Mouse (Mus musculus): ENCODE measurements around the gene Sh2b3. TPM values are rescaled to one million over a fixed set of nuclear protein-coding genes. Genes with fewer than 3 reads are reported as not detected.
"Not testable (repeated sequence)": the region's sequence is repeated elsewhere in the genome, so short reads cannot be mapped to it uniquely, and the experiment has no call there.

The Sh2b3 gene
- polyA plus RNA-seq, 1 experiment from 2014 or later: 6.9 TPM

DNA sequence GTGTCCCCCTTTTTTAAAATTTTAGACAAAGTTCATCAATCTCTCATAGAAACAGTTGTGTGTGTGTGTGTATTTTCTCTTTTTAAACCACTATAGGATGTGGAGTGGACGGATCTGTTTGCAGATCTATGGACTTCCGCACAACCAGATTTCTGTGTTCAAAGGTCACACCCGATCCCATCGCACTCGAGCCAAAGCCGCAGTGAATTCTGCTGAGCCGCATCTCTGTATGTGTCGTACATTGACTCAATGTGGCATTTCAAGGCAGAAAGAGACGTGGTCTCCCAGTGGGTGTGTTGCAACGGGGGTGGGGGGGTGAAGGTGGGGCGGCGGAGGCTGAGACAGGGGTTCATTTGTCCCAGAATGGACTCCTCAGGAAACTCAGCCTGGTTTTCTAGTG is 21.0 kb upstream of the Sh2b3 start:
- Histone ChIP-seq H3K4me3 (no peak overlapping the region), H3K9ac (no peak overlapping the region), H3K27ac (replicated peaks) (no peak overlapping the region), H3K36me3 (peaks cover 51% of the 10 kb centered on the region), H3K4me2 (no peak overlapping the region), H3K27me3 (no peaks in the 10 kb centered on the region), H3K4me1 (replicated peaks) (peaks cover 10% of the 10 kb centered on the region), H3K9me3 (peaks cover 7% of the 10 kb centered on the region; the same call in 1 of the 2 replicates)
- ATAC-seq (ENCODE audit: low read depth): no peak
- WGBS: 92% methylated on average over 12 of the region's 12 CpGs

DNA sequence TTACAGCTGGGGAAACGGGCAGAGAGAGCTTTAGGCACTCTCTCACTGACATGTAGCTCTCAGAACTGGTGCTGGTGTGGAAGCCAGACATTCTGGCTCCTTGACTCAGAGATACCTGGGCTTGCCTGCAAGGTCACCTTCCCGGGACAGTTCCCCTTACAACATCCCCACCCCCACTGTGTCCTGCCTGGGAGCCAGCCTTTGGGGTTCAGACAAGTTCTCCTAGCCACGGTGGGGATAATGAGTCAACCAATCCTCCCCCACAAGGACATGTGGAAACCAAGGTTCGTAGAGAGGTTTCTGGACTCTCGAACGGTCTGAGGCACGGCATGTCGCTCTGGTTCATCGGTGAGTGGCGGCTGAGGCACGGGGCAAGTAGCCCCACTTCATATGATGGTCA is 19.3 kb upstream of the Sh2b3 start:
- Histone ChIP-seq H3K27me3 (no peaks in the 10 kb centered on the region), H3K4me1 (replicated peaks) (peaks cover 11% of the 10 kb centered on the region), H3K4me2 (no peak overlapping the region), H3K27ac (replicated peaks) (no peak overlapping the region), H3K9me3 (peaks cover 7% of the 10 kb centered on the region; the same call in 1 of the 2 replicates), H3K4me3 (no peak overlapping the region), H3K36me3 (peaks cover 64% of the 10 kb centered on the region), H3K9ac (no peak overlapping the region)
- 85% methylated on average over 11 of the region's 11 CpGs for WGBS
- ATAC-seq (ENCODE audit: low read depth): no peak

DNA sequence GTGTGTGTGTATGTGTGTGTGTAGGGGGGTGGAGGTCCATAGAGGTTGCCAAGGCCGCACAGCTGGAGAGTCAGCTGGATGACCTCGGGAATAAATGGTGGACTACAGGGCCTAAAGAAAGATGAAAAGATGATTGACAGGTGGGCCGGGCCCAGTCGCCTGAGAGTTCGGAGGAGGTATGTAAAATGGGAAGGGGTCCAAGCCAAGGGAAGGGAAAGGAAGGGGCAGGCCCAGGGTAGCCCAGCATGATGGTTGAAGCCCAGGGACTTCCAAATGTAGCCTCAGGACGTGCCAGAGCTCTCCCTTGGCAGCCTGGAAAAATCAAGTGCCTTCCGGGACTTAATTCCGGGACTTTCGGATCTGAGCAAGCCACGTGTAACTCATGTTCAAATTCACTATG is 17.3 kb upstream of the Sh2b3 start:
- H3K4me1 ChIP-seq (replicated peaks): peaks cover 31% of the 10 kb centered on the region
- H3K9ac ChIP-seq: no peak overlapping the region
- no peak overlapping the region for H3K27ac ChIP-seq (replicated peaks)
- H3K4me2 ChIP-seq: no peak overlapping the region
- no peaks in the 10 kb centered on the region for H3K27me3 ChIP-seq
- H3K9me3 ChIP-seq: no peaks in the 10 kb centered on the region
- WGBS: 77% methylated on average over 10 of the region's 10 CpGs
- ATAC-seq (ENCODE audit: low read depth): no peak
- peaks cover 50% of the 10 kb centered on the region for H3K36me3 ChIP-seq
- no peak overlapping the region for H3K4me3 ChIP-seq

DNA sequence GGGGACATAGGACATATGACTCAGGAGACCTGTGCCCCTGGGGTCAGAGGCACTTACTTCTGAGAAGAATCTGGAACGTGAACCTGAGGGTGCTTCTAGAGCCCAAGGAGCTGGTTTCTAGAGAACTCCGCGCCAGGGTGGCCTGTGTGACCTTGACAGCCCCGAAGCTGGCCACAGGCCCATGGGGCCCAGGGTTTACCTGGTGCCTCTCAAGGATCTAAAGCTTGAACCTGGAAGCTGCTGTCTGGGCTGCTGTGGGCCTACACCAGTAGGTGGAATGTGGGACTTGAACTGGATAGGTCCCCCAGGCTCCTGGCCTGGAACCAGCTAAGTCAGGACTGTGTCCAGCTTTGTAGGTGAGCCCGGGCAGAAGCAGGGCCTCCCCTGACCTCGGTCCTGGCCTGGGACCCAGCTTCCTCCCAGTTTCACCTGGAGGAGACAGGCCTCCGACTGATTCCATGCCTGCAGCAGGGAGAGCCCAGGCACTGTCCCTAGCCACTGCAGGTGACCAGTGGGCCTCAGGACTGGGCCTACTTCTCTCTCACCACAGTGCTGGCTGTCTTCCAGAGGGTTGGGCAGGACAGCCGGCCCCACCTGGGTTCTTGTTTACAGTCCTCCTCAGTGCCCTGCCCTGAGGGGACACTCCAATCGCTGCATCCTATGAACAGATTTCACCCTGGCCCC is 16.1 kb upstream of the Sh2b3 start:
- H3K9ac ChIP-seq: no peak overlapping the region
- H3K27ac ChIP-seq (replicated peaks): peak overlapping the region; percentile 18; the same call in 1 of the 2 replicates
- no peak overlapping the region for H3K4me3 ChIP-seq
- H3K4me1 ChIP-seq (replicated peaks): peaks cover 35% of the 10 kb centered on the region
- H3K4me2 ChIP-seq: no peak overlapping the region
- no peak for ATAC-seq (ENCODE audit: low read depth)
- H3K36me3 ChIP-seq: peaks cover 44% of the 10 kb centered on the region
- no peaks in the 10 kb centered on the region for H3K9me3 ChIP-seq
- no peaks in the 10 kb centered on the region for H3K27me3 ChIP-seq
- 77% methylated on average over 9 of the region's 9 CpGs for WGBS

DNA sequence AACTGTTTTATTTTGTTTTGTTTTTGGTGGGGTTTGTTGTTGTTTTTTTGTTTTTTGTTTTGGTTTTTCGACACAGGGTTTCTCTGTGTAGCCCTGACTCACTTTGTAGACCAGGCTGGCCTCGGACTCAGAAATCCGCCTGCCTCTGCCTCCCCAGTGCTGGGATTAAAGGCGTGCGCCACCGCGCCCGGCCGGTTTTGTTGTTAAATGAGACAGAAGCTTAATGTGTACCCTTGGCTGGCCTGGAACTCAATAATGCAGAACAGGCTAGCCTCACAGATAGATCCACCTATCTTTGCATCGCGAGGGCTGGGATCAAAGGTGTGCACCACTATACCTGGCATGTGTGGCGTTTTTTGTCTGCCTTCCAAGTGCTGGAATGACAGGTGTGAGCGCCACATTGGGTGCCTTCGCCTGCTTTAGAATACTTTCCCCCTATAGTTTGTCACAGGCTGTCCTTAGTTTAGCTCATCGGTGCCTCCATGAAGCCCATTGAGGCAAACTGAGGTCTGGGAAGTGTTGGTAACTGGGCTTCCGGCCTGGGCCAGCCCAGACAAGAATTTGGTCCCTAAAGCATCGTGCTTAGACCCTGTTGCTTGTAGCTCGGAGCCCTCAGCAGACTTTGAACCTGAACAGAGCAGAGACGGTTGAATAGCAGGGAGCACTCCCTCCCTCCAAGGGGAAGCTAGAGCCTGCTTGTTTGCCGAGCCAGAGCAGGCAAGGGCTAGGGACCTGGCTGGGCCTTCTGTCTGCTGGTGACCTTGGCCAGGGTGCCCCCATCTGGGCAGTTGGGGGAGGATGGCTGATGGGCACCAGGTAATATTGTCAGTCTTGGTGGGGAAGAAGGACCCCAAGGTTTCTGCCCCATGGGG is 12.3 kb upstream of the Sh2b3 start:
- peak overlapping the region; percentile 72 for H3K4me2 ChIP-seq
- peaks cover 43% of the 10 kb centered on the region for H3K4me1 ChIP-seq (replicated peaks)
- no peak for ATAC-seq (ENCODE audit: low read depth)
- peaks cover 9% of the 10 kb centered on the region; the same call in 1 of the 2 replicates for H3K27me3 ChIP-seq
- H3K36me3 ChIP-seq: peaks cover 31% of the 10 kb centered on the region
- 38% methylated on average over 20 of the region's 20 CpGs for WGBS
- peak overlapping the region; percentile 87 for H3K9ac ChIP-seq
- no peaks in the 10 kb centered on the region for H3K9me3 ChIP-seq
- H3K4me3 ChIP-seq: peak overlapping the region; percentile 85
- peak overlapping the region; percentile 15; the same call in 1 of the 2 replicates for H3K27ac ChIP-seq (replicated peaks)

DNA sequence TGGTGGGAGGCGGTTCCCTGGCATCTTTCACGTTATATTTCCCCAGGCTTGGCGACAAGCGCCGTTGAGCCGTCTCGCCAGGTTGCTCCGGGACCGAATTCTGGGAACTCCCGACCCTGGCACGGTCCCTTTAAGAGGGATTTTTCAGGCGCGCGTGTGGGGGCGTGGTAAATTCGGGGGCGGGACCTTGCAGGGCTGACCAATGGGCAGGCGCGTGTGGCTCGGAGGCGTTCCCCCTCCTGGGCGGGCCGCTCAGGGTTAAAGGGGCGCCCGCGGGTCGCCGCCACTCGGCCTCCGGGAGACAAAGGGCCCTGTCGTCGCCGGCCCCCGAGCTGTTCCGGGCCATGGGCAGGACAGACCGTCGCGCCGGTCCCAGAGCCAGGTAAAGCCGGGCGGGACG is 11.3 kb upstream of the Sh2b3 start, which contains the start of gene Pheta1:
Gene Pheta1, plus strand, starts transcription at position 242 of the 400 bp plus-strand sequence.
- H3K36me3 ChIP-seq: peaks cover 25% of the 10 kb centered on the region
- under 1% methylated on average over 35 of the region's 42 CpGs for WGBS
- H3K9ac ChIP-seq: peak within 1 kb of the TSS; percentile 87
- H3K4me3 ChIP-seq: peak within 1 kb of the TSS; percentile 85
- H3K27ac ChIP-seq (replicated peaks): peak within 1 kb of the TSS; percentile 67
- ATAC-seq (ENCODE audit: low read depth): peak; percentile 89
- peaks cover 37% of the 10 kb centered on the region for H3K4me1 ChIP-seq (replicated peaks)
- H3K27me3 ChIP-seq: peaks cover 18% of the 10 kb centered on the region
- no peaks in the 10 kb centered on the region for H3K9me3 ChIP-seq
- H3K4me2 ChIP-seq: peak within 1 kb of the TSS; percentile 72

DNA sequence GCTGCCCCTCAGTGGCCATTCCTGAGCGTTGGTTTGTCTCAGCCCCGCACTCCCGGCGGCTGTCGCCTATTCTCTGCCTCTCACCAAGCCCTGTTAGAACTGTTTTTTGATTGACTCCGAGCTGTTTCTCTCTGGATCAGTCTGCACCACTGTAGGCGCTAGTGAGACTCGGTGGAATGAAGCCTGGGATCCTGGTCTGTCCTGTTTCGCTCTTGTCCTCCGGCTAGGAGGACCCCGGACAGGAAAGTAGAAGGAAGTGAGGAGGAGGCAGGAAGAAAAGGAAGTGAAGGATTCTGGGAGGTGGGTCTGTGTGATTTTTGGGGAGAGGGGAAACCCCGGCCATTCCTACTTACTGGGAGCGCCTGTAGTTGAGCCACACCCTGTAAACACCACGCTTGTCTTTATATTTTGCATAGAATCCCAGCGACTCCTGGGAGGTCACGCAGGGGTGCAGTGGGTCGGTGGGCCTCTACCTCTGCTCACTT is 10.6 kb upstream of the Sh2b3 start:
- Histone ChIP-seq H3K27me3 (peaks cover 25% of the 10 kb centered on the region), H3K9me3 (no peaks in the 10 kb centered on the region), H3K4me1 (replicated peaks) (peaks cover 36% of the 10 kb centered on the region), H3K4me2 (peak overlapping the region; percentile 72), H3K36me3 (peaks cover 18% of the 10 kb centered on the region), H3K9ac (peak overlapping the region; percentile 87), H3K4me3 (peak overlapping the region; percentile 85), H3K27ac (replicated peaks) (peak overlapping the region; percentile 57)
- under 1% methylated on average over 17 of the region's 17 CpGs for WGBS
- peak; percentile 19; the same call in 1 of the 2 replicates for ATAC-seq (ENCODE audit: low read depth)

DNA sequence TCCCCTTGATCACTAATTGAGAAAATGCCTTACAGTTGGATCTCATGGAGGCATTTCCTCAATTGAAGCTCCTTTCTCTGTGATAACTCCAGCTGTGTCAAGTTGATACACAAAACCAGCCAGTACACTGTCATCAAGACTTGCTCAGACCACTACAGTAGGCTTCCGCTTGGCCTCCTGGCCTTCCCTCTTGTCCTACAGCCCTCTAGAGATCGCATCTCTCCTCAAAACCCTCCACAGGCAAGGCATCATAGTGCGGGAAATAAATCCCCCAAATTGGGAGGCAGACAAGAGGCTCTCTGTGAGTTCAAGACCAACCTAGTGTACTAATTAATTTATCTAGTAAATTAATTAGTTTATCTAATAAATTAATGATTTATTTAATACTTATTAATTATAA is 9.8 kb upstream of the Sh2b3 start:
- WGBS: 85% methylated on average over 3 of the region's 3 CpGs
- H3K27me3 ChIP-seq: peaks cover 29% of the 10 kb centered on the region
- H3K9ac ChIP-seq; H3K9me3 ChIP-seq; ATAC-seq (ENCODE audit: low read depth); H3K27ac ChIP-seq (replicated peaks); H3K4me3 ChIP-seq; H3K4me2 ChIP-seq: not testable (repeated sequence)
- peaks cover 10% of the 10 kb centered on the region for H3K36me3 ChIP-seq
- H3K4me1 ChIP-seq (replicated peaks): peaks cover 42% of the 10 kb centered on the region

DNA sequence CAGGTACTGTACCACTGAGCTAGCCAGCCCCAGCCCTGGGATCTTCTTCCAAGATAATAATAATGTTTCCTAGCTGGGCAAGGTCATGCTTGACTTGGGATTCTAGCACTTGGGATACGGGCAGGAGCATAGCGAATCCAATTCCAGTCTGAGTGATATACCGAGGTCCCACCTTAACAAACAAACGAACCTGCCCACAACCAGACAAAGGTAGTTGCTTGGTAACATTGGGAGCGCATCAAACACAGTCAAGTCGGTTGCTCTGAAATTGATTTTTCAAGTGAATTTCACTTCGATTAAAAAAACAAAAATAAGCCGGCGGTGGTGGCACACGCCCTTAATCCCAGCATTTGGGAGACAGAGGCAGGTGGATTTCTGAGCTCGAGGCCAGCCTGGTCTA is 8.9 kb upstream of the Sh2b3 start:
- no peak overlapping the region for H3K27ac ChIP-seq (replicated peaks)
- H3K4me1 ChIP-seq (replicated peaks): peaks cover 40% of the 10 kb centered on the region
- H3K4me2 ChIP-seq: no peak overlapping the region
- WGBS: 81% methylated on average over 11 of the region's 11 CpGs
- ATAC-seq (ENCODE audit: low read depth): no peak
- peaks cover 39% of the 10 kb centered on the region for H3K27me3 ChIP-seq
- H3K9me3 ChIP-seq: no peaks in the 10 kb centered on the region
- H3K36me3 ChIP-seq: 0 out of 2 replicates have a peak, but pooled peaks cover under 1% of the 10 kb centered on the region
- H3K9ac ChIP-seq: no peak overlapping the region
- no peak overlapping the region for H3K4me3 ChIP-seq

DNA sequence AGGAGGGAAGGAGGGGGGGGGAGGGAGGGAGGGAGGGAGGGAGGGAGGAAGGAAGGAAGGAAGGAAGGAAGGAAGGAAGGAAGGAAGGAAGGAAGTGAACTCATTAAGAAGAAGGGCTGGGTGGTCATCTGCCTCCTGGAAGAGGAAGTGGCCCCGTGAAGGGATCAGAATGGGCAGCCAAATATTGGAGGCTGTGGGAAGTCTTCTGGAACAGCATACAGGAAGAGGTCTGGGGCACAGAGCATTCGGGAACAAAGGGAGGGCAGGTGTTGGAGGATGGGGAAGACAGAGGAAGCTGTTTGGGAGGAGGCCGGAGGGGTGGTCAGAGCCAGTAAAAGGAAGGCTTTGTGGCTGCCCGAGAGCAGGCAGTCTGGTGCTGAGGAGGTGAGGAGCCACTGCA is 7.9 kb upstream of the Sh2b3 start:
- no peak overlapping the region for H3K4me3 ChIP-seq
- no peak overlapping the region for H3K27ac ChIP-seq (replicated peaks)
- no peak overlapping the region for H3K4me2 ChIP-seq
- peaks cover 45% of the 10 kb centered on the region for H3K27me3 ChIP-seq
- peaks cover 31% of the 10 kb centered on the region for H3K4me1 ChIP-seq (replicated peaks)
- no peak for ATAC-seq (ENCODE audit: low read depth)
- 27% methylated on average over 4 of the region's 4 CpGs for WGBS
- H3K36me3 ChIP-seq: no peaks in the 10 kb centered on the region
- H3K9me3 ChIP-seq: no peaks in the 10 kb centered on the region
- no peak overlapping the region for H3K9ac ChIP-seq

DNA sequence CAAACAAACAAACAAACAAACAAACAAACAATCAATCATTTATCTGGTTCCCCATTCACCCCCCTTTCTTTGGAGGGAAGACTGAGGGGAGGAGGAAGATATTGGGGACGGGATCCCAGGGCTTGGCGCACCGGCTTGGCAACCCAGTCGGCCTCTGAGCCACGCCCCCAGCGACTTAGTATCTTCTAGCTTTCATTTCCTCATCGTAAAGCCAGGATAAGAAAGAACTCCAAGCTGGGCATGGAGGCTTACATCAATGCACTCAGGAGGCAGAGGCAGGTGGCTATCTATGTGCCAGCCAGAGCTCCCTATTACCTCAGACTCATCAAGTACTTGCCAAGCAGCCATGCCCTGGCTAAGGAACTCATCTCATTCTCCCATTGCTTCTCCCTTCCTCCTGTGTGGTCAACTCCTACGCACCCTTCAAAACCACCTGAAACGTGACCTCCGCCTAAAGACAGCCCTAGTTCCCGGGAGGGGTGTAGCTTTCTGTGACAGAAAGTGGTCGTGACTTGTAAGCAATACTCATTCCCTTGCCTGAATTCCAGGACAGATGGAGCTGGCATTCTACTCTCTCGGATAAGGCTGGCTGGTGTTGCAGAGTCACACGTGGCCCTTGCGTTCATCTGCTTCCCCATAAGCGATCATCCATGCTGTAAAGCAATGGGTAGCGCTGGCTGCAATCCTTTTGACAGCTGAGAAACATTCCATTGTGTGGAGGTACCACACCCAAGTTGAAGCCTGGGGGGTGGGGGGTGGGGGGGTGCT is 5.9 kb upstream of the Sh2b3 start:
- no peak for ATAC-seq (ENCODE audit: low read depth)
- peak overlapping the region; percentile 39 for H3K4me3 ChIP-seq
- H3K9ac ChIP-seq: no peak overlapping the region
- no peaks in the 10 kb centered on the region for H3K9me3 ChIP-seq
- no peak overlapping the region for H3K27ac ChIP-seq (replicated peaks)
- peak overlapping the region; percentile 60 for H3K4me2 ChIP-seq
- WGBS: 16% methylated on average over 17 of the region's 17 CpGs
- H3K4me1 ChIP-seq (replicated peaks): peaks cover 28% of the 10 kb centered on the region
- no peaks in the 10 kb centered on the region for H3K36me3 ChIP-seq
- H3K27me3 ChIP-seq: peaks cover 63% of the 10 kb centered on the region

Data from neural tube, embryonic 13.5 days (tissue).